Mouse (Mus musculus): ENCODE results near the gene Nexn. TPM values are rescaled to one million over a fixed set of nuclear protein-coding genes. Genes with fewer than 3 reads are reported as not detected.

Gene Nexn
- polyA plus RNA-seq, 1 experiment from 2014 or later, result 0.88 TPM

GRCm38 (mm10) chr3:152228843-152229242 lies 37.3 kb downstream of the Nexn start:
- H3K36me3 ChIP-seq (replicated peaks), result peaks cover 44% of the 10 kb centered on the region
- no peaks in the 10 kb centered on the region for H3K27me3 ChIP-seq (replicated peaks)
- ATAC-seq (replicated peaks), result no peak
- no peak overlapping the region for H3K4me3 ChIP-seq
- H3K4me1 ChIP-seq, result no peaks in the 10 kb centered on the region
- 94% methylated on average over 7 of the region's 7 CpGs for WGBS
- no peak overlapping the region for H3K27ac ChIP-seq
- no peak overlapping the region for H3K4me2 ChIP-seq
- no peak overlapping the region for H3K9ac ChIP-seq
- no peaks in the 10 kb centered on the region for H3K9me3 ChIP-seq

- Histone ChIP-seq H3K9ac (no peak overlapping the region), H3K27ac (no peak overlapping the region), H3K4me1 (no peaks in the 10 kb centered on the region), H3K4me3 (no peak overlapping the region), H3K27me3 (replicated peaks) (no peaks in the 10 kb centered on the region), H3K4me2 (no peak overlapping the region), H3K36me3 (replicated peaks) (peaks cover 58% of the 10 kb centered on the region), H3K9me3 (no peaks in the 10 kb centered on the region)
- ATAC-seq (replicated peaks), result no peak
- WGBS, result 95% methylated on average over 7 of the region's 7 CpGs
These were observed 40.2 kb downstream of the Nexn start for GRCm38 (mm10) chr3:152225906-152226305.

- H3K9ac ChIP-seq, result no peak overlapping the region
- no peak for ATAC-seq (replicated peaks)
These were observed 41.2 kb downstream of the Nexn start for GRCm38 (mm10) chr3:152224918-152225317.

GRCm38 (mm10) chr3:152213416-152213815 lies 52.7 kb downstream of the Nexn start:
- Histone ChIP-seq H3K27me3 (replicated peaks) (no peaks in the 10 kb centered on the region), H3K9ac (0 out of 2 replicates have a peak overlapping the region, but pooled peaks have one; percentile 14), H3K4me3 (peak overlapping the region; percentile 65), H3K36me3 (replicated peaks) (peaks cover 16% of the 10 kb centered on the region; the same call in 1 of the 2 replicates), H3K27ac (no peak overlapping the region), H3K4me1 (peaks cover 31% of the 10 kb centered on the region), H3K9me3 (no peaks in the 10 kb centered on the region), H3K4me2 (peak overlapping the region; percentile 89)
- ATAC-seq (replicated peaks), result no peak
- WGBS, result 44% methylated on average over 3 of the region's 3 CpGs

More at GRCm38 (mm10) chr3:152224918-152225317, 41.2 kb downstream of the Nexn start:
- Histone ChIP-seq H3K27ac (no peak overlapping the region), H3K9me3 (no peaks in the 10 kb centered on the region), H3K27me3 (replicated peaks) (no peaks in the 10 kb centered on the region), H3K4me3 (no peak overlapping the region), H3K4me2 (no peak overlapping the region), H3K4me1 (no peaks in the 10 kb centered on the region), H3K36me3 (replicated peaks) (peaks cover 65% of the 10 kb centered on the region)

- Histone ChIP-seq H3K27ac (peak overlapping the region; percentile 99; the same call in 1 of the 2 replicates), H3K27me3 (replicated peaks) (no peaks in the 10 kb centered on the region), H3K9me3 (no peaks in the 10 kb centered on the region), H3K36me3 (replicated peaks) (0 out of 2 replicates have a peak, but pooled peaks cover 4% of the 10 kb centered on the region), H3K9ac (peak overlapping the region; percentile 100), H3K4me1 (peaks cover 34% of the 10 kb centered on the region), H3K4me3 (peak overlapping the region; percentile 65), H3K4me2 (peak overlapping the region; percentile 89)
- WGBS, result 31% methylated on average over 7 of the region's 7 CpGs
- no peak for ATAC-seq (replicated peaks)
These were observed 54.3 kb downstream of the Nexn start for GRCm38 (mm10) chr3:152211731-152212279.

- Histone ChIP-seq H3K9me3 (no peaks in the 10 kb centered on the region), H3K27me3 (replicated peaks) (no peaks in the 10 kb centered on the region), H3K36me3 (replicated peaks) (no peaks in the 10 kb centered on the region), H3K9ac (peak overlapping the region; percentile 100), H3K4me1 (peaks cover 34% of the 10 kb centered on the region), H3K4me2 (peak overlapping the region; percentile 89), H3K4me3 (peak overlapping the region; percentile 65), H3K27ac (peak overlapping the region; percentile 99)
- WGBS, result under 1% methylated on average over 67 of the region's 68 CpGs
- ATAC-seq (replicated peaks), result peak; percentile 70
These were observed 55.3 kb downstream of the Nexn start for GRCm38 (mm10) chr3:152210728-152211391.

- Histone ChIP-seq H3K9ac (peak within 1 kb of the TSS; percentile 100), H3K9me3 (no peaks in the 10 kb centered on the region), H3K4me1 (peaks cover 34% of the 10 kb centered on the region), H3K27ac (peak within 1 kb of the TSS; percentile 99), H3K27me3 (replicated peaks) (no peaks in the 10 kb centered on the region), H3K4me2 (peak within 1 kb of the TSS; percentile 89), H3K36me3 (replicated peaks) (no peaks in the 10 kb centered on the region), H3K4me3 (peak within 1 kb of the TSS; percentile 65)
- WGBS, result under 1% methylated on average over 85 of the region's 85 CpGs
- peak; percentile 96 for ATAC-seq (replicated peaks)
These were observed 56.0 kb downstream of the Nexn start, which contains the start of the genes Dnajb4 and Fubp1 for GRCm38 (mm10) chr3:152209967-152210634. Gene Dnajb4 (minus strand): TSS chr3:152210302. Gene Fubp1 (plus strand): TSS chr3:152210422.

GRCm38 (mm10) chr3:152209177-152209966 lies 56.8 kb downstream of the Nexn start:
- 6% methylated on average over 25 of the region's 25 CpGs for WGBS
- no peaks in the 10 kb centered on the region for H3K27me3 ChIP-seq (replicated peaks)
- no peaks in the 10 kb centered on the region for H3K9me3 ChIP-seq
- peak overlapping the region; percentile 65 for H3K4me3 ChIP-seq
- peak overlapping the region; percentile 100 for H3K9ac ChIP-seq
- H3K36me3 ChIP-seq (replicated peaks), result no peaks in the 10 kb centered on the region
- peaks cover 31% of the 10 kb centered on the region for H3K4me1 ChIP-seq
- H3K4me2 ChIP-seq, result peak overlapping the region; percentile 58
- peak overlapping the region; percentile 99 for H3K27ac ChIP-seq
- ATAC-seq (replicated peaks), result peak; percentile 64

GRCm38 (mm10) chr3:152208096-152208885 lies 57.9 kb downstream of the Nexn start:
- H3K36me3 ChIP-seq (replicated peaks), result no peaks in the 10 kb centered on the region
- no peaks in the 10 kb centered on the region for H3K27me3 ChIP-seq (replicated peaks)
- peak overlapping the region; percentile 65; the same call in 1 of the 2 replicates for H3K4me3 ChIP-seq
- H3K27ac ChIP-seq, result no peak overlapping the region
- no peak overlapping the region for H3K9ac ChIP-seq
- peaks cover 28% of the 10 kb centered on the region for H3K4me1 ChIP-seq
- no peaks in the 10 kb centered on the region for H3K9me3 ChIP-seq
- peak overlapping the region; percentile 58; the same call in 1 of the 2 replicates for H3K4me2 ChIP-seq
- WGBS, result 91% methylated on average over 7 of the region's 7 CpGs
- no peak for ATAC-seq (replicated peaks)

- Histone ChIP-seq H3K27me3 (replicated peaks) (no peaks in the 10 kb centered on the region), H3K36me3 (replicated peaks) (no peaks in the 10 kb centered on the region), H3K9ac (no peak overlapping the region), H3K4me2 (no peak overlapping the region), H3K4me1 (peaks cover 17% of the 10 kb centered on the region), H3K9me3 (no peaks in the 10 kb centered on the region), H3K4me3 (no peak overlapping the region), H3K27ac (no peak overlapping the region)
- no peak for ATAC-seq (replicated peaks)
- 97% methylated on average over 4 of the region's 4 CpGs for WGBS
These were observed 59.0 kb downstream of the Nexn start for GRCm38 (mm10) chr3:152207156-152207555.

GRCm38 (mm10) chr3:152204577-152204976 lies 61.6 kb downstream of the Nexn start:
- Histone ChIP-seq H3K9me3 (no peaks in the 10 kb centered on the region), H3K9ac (no peak overlapping the region), H3K4me2 (no peak overlapping the region), H3K4me1 (peaks cover 10% of the 10 kb centered on the region), H3K27me3 (replicated peaks) (no peaks in the 10 kb centered on the region), H3K36me3 (replicated peaks) (no peaks in the 10 kb centered on the region), H3K27ac (no peak overlapping the region), H3K4me3 (no peak overlapping the region)
- WGBS, result 82% methylated on average over 3 of the region's 3 CpGs
- no peak for ATAC-seq (replicated peaks)
